Mouse (Mus musculus) embryonic facial prominence, embryonic 15.5 days (tissue): ENCODE measurements at regions not wholly inside any gene's neighbourhood (a gene's known extent, or its start where the extent isn't known, plus 50 kb on each side); places are given as distances from the start of the nearest gene placed in this dataset.

Experiments used
- ATAC-seq: fragments of 200-750 bp; cut with Nextera tagmentation; 2 replicates; pipeline ENCODE4 v1.8.0; 2017; ENCODE audit warnings: low read depth, moderate TSS enrichment; ENCODE audit not compliant: insufficient number of reproducible peaks, low FRiP score, low TSS enrichment
- H3K27ac ChIP-seq: fragments of 300-500 bp; sonication (generic); replicated peaks from 2 replicates; pipeline ENCODE4 v1.5.1; 2015; ENCODE audit warnings: mild to moderate bottlenecking, inconsistent platforms
- H3K27me3 ChIP-seq: fragments of 300-500 bp; sonication (generic); 2 replicates; pipeline ENCODE4 v1.6.1; 2015; ENCODE audit warnings: inconsistent platforms
- H3K36me3 ChIP-seq: fragments of 300-500 bp; sonication (generic); 2 replicates; pipeline ENCODE4 v1.6.1; 2015; ENCODE audit warnings: mild to moderate bottlenecking, inconsistent platforms
- H3K4me1 ChIP-seq: fragments of 300-500 bp; sonication (generic); 2 replicates; pipeline ENCODE4 v1.6.1; 2015; ENCODE audit warnings: inconsistent platforms
- H3K4me2 ChIP-seq: fragments of 300-500 bp; sonication (generic); replicated peaks from 2 replicates; pipeline ENCODE4 v1.6.1; 2015; ENCODE audit warnings: mild to moderate bottlenecking, inconsistent platforms
- H3K4me3 ChIP-seq: fragments of 300-500 bp; sonication (generic); replicated peaks from 2 replicates; pipeline ENCODE4 v1.5.1; 2015; ENCODE audit warnings: mild to moderate bottlenecking, inconsistent platforms
- H3K9ac ChIP-seq: fragments of 300-500 bp; sonication (generic); 2 replicates; pipeline ENCODE4 v1.6.1; 2015; ENCODE audit warnings: inconsistent platforms
- H3K9me3 ChIP-seq: fragments of 300-500 bp; sonication (generic); replicated peaks from 2 replicates; pipeline ENCODE4 v1.6.1; 2016; ENCODE audit warnings: inconsistent platforms
- WGBS: fragments of 180-500 bp; shearing (Covaris S2); methylation state at CpG from one replicate; pipeline ENCODE4 v1.1.7; 2015; 5-methylcytosine and 5-hydroxymethylcytosine counted together

DNA sequence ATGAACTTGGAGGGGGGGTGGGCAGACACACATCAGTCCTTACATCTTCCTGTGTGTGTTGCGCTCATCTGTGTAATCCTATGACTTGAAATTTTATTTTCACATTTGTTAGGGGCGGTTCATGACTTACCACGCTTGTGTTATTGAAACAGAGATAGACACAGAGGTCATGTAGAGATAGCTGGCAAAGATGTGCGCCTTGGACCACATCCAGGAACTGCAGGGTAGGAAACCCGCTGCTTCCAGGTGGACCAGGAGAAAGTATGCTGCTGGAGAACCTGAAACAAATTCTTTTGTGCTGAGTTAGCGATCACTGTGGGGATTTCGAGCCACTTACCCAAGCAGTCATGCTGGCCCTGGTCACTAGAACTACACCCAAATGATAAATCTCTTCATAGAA, 89.1 kb downstream of the Kcnj2 start:
- H3K9me3 ChIP-seq: no peaks in the 10 kb centered on the region
- no peaks in the 10 kb centered on the region for H3K36me3 ChIP-seq
- no peak overlapping the region for H3K4me2 ChIP-seq
- no peak overlapping the region for H3K27ac ChIP-seq
- H3K4me3 ChIP-seq: no peak overlapping the region
- ATAC-seq: no peak
- no peaks in the 10 kb centered on the region for H3K27me3 ChIP-seq
- WGBS: 80% methylated on average over 7 of the region's 7 CpGs
- H3K4me1 ChIP-seq: no peaks in the 10 kb centered on the region
- no peak overlapping the region for H3K9ac ChIP-seq

DNA sequence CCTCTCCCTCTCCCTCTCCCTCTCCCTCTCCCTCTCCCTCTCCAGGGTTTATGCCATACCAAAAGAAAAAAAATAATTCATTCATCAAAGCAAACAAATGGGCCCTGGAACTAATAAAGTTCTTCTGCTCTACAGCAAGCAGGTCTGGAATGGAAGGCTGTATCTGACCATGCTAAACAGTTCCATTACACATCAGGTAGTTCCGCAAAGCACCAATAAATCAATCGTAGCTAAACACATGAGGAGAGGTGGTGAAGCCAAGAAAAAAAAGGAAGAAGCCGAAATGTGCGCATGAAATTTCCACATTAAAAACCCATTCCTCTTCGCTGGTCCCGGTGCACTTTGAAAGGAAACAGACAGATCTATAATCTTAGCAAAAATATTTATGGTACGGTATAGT, 89.8 kb downstream of the Kcnj2 start:
- Histone ChIP-seq H3K9me3 (no peaks in the 10 kb centered on the region), H3K27me3 (no peaks in the 10 kb centered on the region), H3K27ac (no peak overlapping the region), H3K36me3 (no peaks in the 10 kb centered on the region), H3K4me3 (no peak overlapping the region), H3K4me1 (no peaks in the 10 kb centered on the region), H3K4me2 (no peak overlapping the region), H3K9ac (no peak overlapping the region)
- 64% methylated on average over 7 of the region's 7 CpGs for WGBS
- ATAC-seq: no peak

- H3K9ac ChIP-seq: no peak overlapping the region
Measured at GRCm38 (mm10) chr11:111159299-111159698, 93.3 kb downstream of the Kcnj2 start.

DNA sequence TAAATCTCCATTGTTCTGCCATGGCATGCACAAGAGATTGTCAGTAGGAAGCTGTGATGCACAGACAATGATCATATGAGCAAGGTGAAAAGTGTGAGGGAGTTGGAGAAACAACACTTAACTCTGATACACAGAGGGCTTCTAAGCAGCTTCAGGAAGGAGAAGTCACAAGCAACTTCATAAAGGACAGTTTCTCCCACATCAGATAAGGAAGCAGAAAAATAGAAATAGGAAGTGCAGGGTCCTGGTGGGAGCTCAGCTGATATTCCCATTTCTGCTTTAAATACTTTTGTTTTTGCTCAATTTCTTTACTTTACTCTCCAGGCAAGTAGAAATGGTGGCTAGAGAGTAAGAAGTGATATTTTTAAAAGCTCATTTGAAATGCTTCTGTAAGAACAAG, 98.9 kb downstream of the Kcnj2 start:
- no peak overlapping the region for H3K27ac ChIP-seq
- H3K9ac ChIP-seq: no peak overlapping the region
- no peaks in the 10 kb centered on the region for H3K4me1 ChIP-seq
- no peaks in the 10 kb centered on the region for H3K9me3 ChIP-seq
- H3K27me3 ChIP-seq: no peaks in the 10 kb centered on the region
- H3K4me3 ChIP-seq: no peak overlapping the region
- ATAC-seq: no peak
- no peaks in the 10 kb centered on the region for H3K36me3 ChIP-seq
- no peak overlapping the region for H3K4me2 ChIP-seq

More at GRCm38 (mm10) chr11:111159299-111159698, 93.3 kb downstream of the Kcnj2 start:
- Histone ChIP-seq H3K27ac (no peak overlapping the region), H3K4me1 (no peaks in the 10 kb centered on the region), H3K4me3 (no peak overlapping the region), H3K36me3 (no peaks in the 10 kb centered on the region), H3K9me3 (no peaks in the 10 kb centered on the region), H3K4me2 (no peak overlapping the region), H3K27me3 (no peaks in the 10 kb centered on the region)
- 63% methylated on average over 2 of the region's 2 CpGs for WGBS
- no peak for ATAC-seq

DNA sequence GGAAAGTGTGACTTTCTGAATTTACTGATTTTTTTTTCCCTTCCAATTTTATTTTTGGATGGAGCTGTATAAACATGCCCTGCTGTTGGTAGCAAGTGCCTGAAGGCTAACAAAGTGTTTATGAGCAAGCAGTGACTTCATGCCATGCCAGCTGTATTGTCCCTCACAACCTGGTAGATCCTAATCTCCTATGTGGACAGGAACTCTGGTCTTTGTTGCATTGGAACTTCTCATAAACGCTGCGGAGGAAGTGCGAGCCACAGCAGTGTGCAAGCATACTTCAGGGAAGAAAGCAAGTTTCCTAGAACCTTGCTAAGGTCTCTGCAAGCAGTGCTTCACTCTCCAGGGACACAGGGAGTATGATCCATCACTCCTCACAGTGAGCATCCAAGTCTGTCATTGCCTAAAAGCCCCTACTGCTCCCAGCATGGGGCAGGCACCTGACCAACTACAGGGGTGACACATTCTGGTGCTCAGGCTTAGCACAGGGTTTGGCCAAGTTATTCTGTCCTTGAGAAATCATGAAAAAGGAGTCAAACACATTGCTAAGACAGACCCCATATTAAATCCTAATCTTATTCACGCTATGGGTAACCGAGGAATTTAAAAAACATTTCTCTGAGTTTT, 104.3 kb downstream of the Kcnj2 start:
- Histone ChIP-seq H3K36me3 (no peaks in the 10 kb centered on the region), H3K27ac (no peak overlapping the region), H3K9ac (no peak overlapping the region), H3K9me3 (no peaks in the 10 kb centered on the region), H3K4me3 (no peak overlapping the region), H3K4me1 (no peaks in the 10 kb centered on the region), H3K4me2 (no peak overlapping the region), H3K27me3 (no peaks in the 10 kb centered on the region)
- ATAC-seq: no peak
- WGBS: 84% methylated on average over 5 of the region's 5 CpGs

DNA sequence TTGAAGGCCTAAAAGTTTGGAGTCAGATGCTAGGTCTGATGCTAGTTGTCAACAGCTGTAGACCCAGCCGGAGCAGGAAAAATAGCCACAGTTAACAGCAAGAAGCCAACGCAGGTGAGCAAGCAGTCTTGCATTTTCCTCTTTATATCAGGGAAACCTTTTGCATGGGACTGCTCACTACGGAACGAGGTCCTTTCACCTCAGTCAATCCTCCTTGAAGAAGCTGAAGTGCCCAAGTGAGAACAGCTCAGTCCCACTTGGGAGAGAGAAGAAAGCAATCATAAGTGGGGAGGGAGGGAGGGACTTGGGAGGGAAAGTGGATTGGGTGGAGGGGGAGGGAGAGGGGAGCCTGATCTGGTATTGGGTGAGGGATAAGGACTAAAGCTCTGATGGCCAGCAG, 107.6 kb downstream of the Kcnj2 start:
- Histone ChIP-seq H3K9ac (no peak overlapping the region), H3K36me3 (no peaks in the 10 kb centered on the region), H3K27ac (no peak overlapping the region), H3K4me1 (no peaks in the 10 kb centered on the region), H3K4me3 (no peak overlapping the region), H3K27me3 (no peaks in the 10 kb centered on the region), H3K9me3 (no peaks in the 10 kb centered on the region), H3K4me2 (no peak overlapping the region)
- ATAC-seq: no peak
- WGBS: 88% methylated on average over 4 of the region's 4 CpGs

- Histone ChIP-seq H3K4me3 (no peak overlapping the region), H3K9ac (no peak overlapping the region), H3K36me3 (no peaks in the 10 kb centered on the region), H3K27me3 (no peaks in the 10 kb centered on the region), H3K9me3 (no peaks in the 10 kb centered on the region), H3K27ac (no peak overlapping the region), H3K4me1 (no peaks in the 10 kb centered on the region), H3K4me2 (no peak overlapping the region)
- 71% methylated on average over 3 of the region's 3 CpGs for WGBS
- no peak for ATAC-seq
Measured at GRCm38 (mm10) chr11:111175566-111175965, 109.6 kb downstream of the Kcnj2 start.

DNA sequence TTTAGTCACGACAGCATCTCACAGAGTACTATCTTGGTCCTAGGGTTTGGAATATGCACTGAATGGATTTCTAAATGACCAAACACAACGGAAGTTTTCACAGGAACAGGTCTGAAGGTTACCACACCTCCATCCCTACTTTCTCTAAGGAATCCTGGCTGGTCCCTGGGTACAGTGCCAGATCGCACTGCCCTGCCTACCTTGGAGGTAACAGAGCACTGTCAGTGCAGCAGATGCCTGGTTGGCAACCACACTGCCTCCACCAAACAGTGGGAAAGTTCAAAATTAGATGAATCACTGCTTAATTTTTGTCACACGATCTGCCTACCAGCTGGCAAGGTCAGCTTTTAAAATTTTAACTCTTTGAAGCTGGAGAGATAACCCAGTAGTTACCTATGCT, 111.6 kb downstream of the Kcnj2 start:
- Histone ChIP-seq H3K4me3 (no peak overlapping the region), H3K27ac (no peak overlapping the region), H3K36me3 (no peaks in the 10 kb centered on the region), H3K9ac (no peak overlapping the region), H3K27me3 (no peaks in the 10 kb centered on the region), H3K4me1 (no peaks in the 10 kb centered on the region), H3K9me3 (no peaks in the 10 kb centered on the region), H3K4me2 (no peak overlapping the region)
- ATAC-seq: no peak
- 72% methylated on average over 4 of the region's 4 CpGs for WGBS

DNA sequence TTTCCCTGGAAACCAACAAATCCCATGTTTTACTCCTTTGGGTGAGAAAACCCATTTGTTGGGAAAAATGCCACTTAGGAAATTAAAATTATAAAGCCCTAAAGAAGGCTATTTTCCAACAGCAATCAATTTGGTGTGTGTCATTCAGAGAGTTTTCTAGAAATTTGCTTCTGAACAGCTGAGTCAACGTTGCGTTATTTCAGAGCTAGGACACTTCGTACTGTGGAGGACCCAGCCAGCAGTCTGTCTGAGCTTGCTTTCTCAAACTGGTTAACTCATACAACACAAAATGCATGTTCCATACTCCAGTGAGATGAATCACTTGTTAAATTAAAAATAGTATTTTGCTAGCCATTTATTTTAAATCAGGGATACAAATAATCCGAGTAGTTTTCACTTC, 131.5 kb downstream of the Kcnj2 start:
- no peaks in the 10 kb centered on the region for H3K4me1 ChIP-seq
- no peak overlapping the region for H3K9ac ChIP-seq
- H3K9me3 ChIP-seq: no peaks in the 10 kb centered on the region
- H3K36me3 ChIP-seq: no peaks in the 10 kb centered on the region
- no peak overlapping the region for H3K4me2 ChIP-seq
- H3K27me3 ChIP-seq: no peaks in the 10 kb centered on the region
- ATAC-seq: no peak
- H3K27ac ChIP-seq: no peak overlapping the region
- no peak overlapping the region for H3K4me3 ChIP-seq
- 77% methylated on average over 4 of the region's 4 CpGs for WGBS

- Histone ChIP-seq H3K9ac (no peak overlapping the region), H3K4me1 (no peaks in the 10 kb centered on the region), H3K36me3 (no peaks in the 10 kb centered on the region), H3K27ac (no peak overlapping the region), H3K4me3 (no peak overlapping the region), H3K27me3 (no peaks in the 10 kb centered on the region), H3K4me2 (no peak overlapping the region), H3K9me3 (no peaks in the 10 kb centered on the region)
- WGBS: 64% methylated on average over 2 of the region's 2 CpGs
- no peak for ATAC-seq
Measured at GRCm38 (mm10) chr11:111200512-111200911, 134.5 kb downstream of the Kcnj2 start.

DNA sequence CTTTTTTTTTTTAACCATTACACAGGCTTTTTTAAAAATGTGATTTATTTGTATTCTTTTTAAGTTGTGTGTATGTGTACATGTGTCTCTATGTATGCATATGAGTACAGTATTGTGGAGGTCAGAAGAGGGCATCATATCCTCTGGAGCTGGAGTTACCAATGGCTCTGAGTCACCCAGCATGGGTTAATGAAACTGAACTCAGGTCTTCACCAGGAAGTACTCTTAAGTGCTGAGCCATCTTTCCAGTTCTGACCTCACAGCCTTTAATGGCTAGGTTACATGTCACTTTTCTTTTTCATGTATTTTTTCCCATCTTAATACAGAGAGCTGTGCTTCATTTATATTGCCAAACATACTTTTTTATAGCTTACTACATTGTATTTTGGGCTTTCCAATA, 136.8 kb downstream of the Kcnj2 start:
- Histone ChIP-seq H3K9me3 (no peaks in the 10 kb centered on the region), H3K4me1 (no peaks in the 10 kb centered on the region), H3K27ac (no peak overlapping the region), H3K27me3 (no peaks in the 10 kb centered on the region), H3K4me3 (no peak overlapping the region), H3K36me3 (no peaks in the 10 kb centered on the region), H3K4me2 (no peak overlapping the region), H3K9ac (no peak overlapping the region)
- no peak for ATAC-seq

DNA sequence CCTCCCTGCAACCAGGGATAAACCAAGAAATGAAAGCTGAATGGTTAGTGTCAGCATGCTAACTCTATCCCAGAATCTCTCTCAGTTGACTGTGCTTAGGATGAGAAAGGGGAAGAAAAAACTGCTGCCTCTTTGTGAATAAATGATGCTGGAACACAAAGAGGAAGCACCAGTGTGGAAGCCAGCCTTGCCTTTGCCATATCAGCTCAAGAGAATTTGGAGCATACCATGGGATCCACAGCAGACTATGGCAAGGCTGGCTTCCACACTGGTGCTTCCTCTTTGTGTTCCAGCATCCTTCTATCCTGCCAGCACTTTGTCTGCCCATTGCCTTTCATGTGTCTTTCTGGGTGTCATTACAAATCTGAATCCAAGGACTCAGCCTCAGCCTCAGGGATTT, 144.6 kb downstream of the Kcnj2 start:
- Histone ChIP-seq H3K27me3 (no peaks in the 10 kb centered on the region), H3K4me3 (no peak overlapping the region), H3K9me3 (no peaks in the 10 kb centered on the region), H3K9ac (no peak overlapping the region), H3K36me3 (no peaks in the 10 kb centered on the region), H3K27ac (no peak overlapping the region), H3K4me2 (no peak overlapping the region), H3K4me1 (peaks cover 5% of the 10 kb centered on the region; the same call in 1 of the 2 replicates)
- no peak for ATAC-seq
